Mouse (Mus musculus): ENCODE data around the gene Tec. TPM values are rescaled to one million over a fixed set of nuclear protein-coding genes. Genes with fewer than 3 reads are reported as not detected.

The Tec gene
- polyA plus RNA-seq, 1 experiment from 2014 or later, result 9.5 TPM

- Histone ChIP-seq H3K4me3 (ENCODE audit: low read depth, low read length) (no peak overlapping the region), H3K27ac (replicated peaks) (peak overlapping the region; percentile 61; the same call in 1 of the 2 replicates), H3K9ac (ENCODE audit: low read length) (no peak overlapping the region), H3K9me3 (ENCODE audit: control insufficient read depth, low read length) (no peaks in the 10 kb centered on the region), H3K27me3 (ENCODE audit: control insufficient read depth, insufficient read depth, low read length) (no peaks in the 10 kb centered on the region), H3K36me3 (ENCODE audit: control insufficient read depth, insufficient read depth, low read length) (no peaks in the 10 kb centered on the region), H3K4me1 (replicated peaks; ENCODE audit: control insufficient read depth, insufficient read depth) (0 out of 2 replicates have a peak, but pooled peaks cover 6% of the 10 kb centered on the region), H3K4me2 (replicated peaks; ENCODE audit: low read depth) (no peak overlapping the region)
- TF ChIP-seq CTCF (IDR thresholded peaks at IDR 0.05; ENCODE audit: low read depth) (no peak), EP300 (optimal IDR thresholded peaks at IDR 0.05) (peak; percentile 21)
- ATAC-seq (ENCODE audit: low FRiP score, low TSS enrichment) (no peak), DNase-seq (ENCODE audit: low spot score) (no peak)
- WGBS, result 74% methylated on average over 6 of the region's 6 CpGs
Measured at GRCm38 (mm10) chr5:72854141-72854990, 13.9 kb downstream of the Tec start.

DNA sequence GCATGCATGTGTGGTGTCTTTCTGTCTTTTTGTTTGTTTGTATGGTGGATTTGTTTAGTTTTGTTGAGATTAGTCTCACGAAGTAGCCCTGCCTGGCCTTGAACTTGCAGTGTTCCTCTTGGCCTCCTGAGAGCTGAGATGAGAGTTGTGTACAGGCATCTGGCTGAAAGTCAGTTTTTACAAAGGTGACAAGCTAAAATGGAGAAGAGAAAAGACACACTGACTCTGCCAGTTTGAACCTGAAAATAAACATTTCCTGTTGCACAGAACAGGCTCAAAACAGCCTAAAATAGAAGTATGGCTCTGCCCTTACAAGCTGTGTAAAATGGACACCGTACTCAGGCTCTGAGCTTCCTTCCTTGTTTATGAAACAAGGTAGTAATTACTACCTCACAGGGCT is 14.9 kb downstream of the Tec start:
- H3K4me3 ChIP-seq (ENCODE audit: low read depth, low read length), result no peak overlapping the region
- no peaks in the 10 kb centered on the region for H3K9me3 ChIP-seq (ENCODE audit: control insufficient read depth, low read length)
- 0 out of 2 replicates have a peak, but pooled peaks cover 6% of the 10 kb centered on the region for H3K4me1 ChIP-seq (replicated peaks; ENCODE audit: control insufficient read depth, insufficient read depth)
- no peak overlapping the region for H3K9ac ChIP-seq (ENCODE audit: low read length)
- no peak for DNase-seq (ENCODE audit: low spot score)
- no peaks in the 10 kb centered on the region for H3K27me3 ChIP-seq (ENCODE audit: control insufficient read depth, insufficient read depth, low read length)
- no peak for ATAC-seq (ENCODE audit: low FRiP score, low TSS enrichment)
- WGBS, result 57% methylated on average over 2 of the region's 2 CpGs
- no peak for TF ChIP-seq EP300 (optimal IDR thresholded peaks at IDR 0.05)
- TF ChIP-seq CTCF (IDR thresholded peaks at IDR 0.05; ENCODE audit: low read depth), result no peak
- no peaks in the 10 kb centered on the region for H3K36me3 ChIP-seq (ENCODE audit: control insufficient read depth, insufficient read depth, low read length)
- no peak overlapping the region for H3K4me2 ChIP-seq (replicated peaks; ENCODE audit: low read depth)
- no peak overlapping the region for H3K27ac ChIP-seq (replicated peaks)

DNA sequence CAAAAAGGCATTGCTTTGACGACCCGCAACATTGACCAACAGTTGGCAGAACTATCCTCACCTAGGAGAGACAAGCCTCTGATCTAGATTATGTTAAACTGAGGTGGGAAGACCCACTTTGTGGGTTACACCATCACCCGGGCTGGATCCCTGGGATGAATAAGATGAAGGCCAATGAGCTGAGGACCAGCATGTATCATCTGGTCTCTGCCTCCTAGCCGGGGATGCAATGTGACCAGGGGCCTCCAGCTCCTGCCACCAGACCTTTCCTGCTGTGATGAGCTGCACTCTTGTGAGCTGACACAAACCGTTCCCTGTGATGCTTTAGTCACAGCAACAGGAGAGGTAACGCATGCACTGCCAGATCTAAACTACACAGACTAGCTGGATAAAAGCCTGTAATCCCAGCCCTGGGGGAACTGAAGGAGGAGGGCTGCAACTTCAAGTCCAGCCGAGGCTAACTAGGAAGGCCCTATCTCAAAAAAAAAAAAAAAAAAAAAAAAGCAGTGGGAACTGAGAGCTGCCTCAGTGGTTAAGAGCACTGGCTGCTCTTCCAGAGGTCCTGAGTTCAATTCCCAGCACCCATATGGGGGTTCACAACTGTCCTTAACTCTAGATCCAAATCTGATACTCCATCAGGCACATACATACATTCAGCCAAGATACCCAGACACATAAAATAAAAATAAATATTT is 15.8 kb downstream of the Tec start:
- no peak for ATAC-seq (ENCODE audit: low FRiP score, low TSS enrichment)
- 80% methylated on average over 7 of the region's 7 CpGs for WGBS
- H3K36me3 ChIP-seq (ENCODE audit: control insufficient read depth, insufficient read depth, low read length), result no peaks in the 10 kb centered on the region
- TF ChIP-seq EP300 (optimal IDR thresholded peaks at IDR 0.05), result no peak
- no peak for TF ChIP-seq CTCF (IDR thresholded peaks at IDR 0.05; ENCODE audit: low read depth)
- H3K4me2 ChIP-seq (replicated peaks; ENCODE audit: low read depth), result no peak overlapping the region
- H3K9me3 ChIP-seq (ENCODE audit: control insufficient read depth, low read length), result no peaks in the 10 kb centered on the region
- no peak for DNase-seq (ENCODE audit: low spot score)
- H3K4me3 ChIP-seq (ENCODE audit: low read depth, low read length), result no peak overlapping the region
- 0 out of 2 replicates have a peak, but pooled peaks cover 6% of the 10 kb centered on the region for H3K4me1 ChIP-seq (replicated peaks; ENCODE audit: control insufficient read depth, insufficient read depth)
- no peak overlapping the region for H3K27ac ChIP-seq (replicated peaks)
- no peaks in the 10 kb centered on the region for H3K27me3 ChIP-seq (ENCODE audit: control insufficient read depth, insufficient read depth, low read length)
- no peak overlapping the region for H3K9ac ChIP-seq (ENCODE audit: low read length)

DNA sequence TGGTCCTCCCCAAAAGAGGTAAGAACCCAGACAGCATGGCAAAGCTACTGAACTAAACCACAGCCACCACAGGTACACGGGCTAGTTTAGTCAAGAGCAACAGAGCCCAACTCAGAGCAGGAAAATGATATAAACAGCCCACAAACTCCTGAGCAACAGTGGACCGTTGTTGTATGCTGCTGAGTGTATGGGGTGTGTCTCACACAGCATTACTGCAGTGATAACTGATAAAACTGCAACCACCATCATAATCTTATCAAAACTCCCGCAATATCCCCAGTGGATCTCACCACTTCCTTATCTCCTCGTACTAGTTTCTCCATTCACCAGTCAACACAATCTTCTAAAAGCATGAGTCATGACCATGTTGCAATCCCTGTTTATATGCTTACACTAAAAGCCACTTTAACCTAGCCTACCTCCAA is 16.6 kb downstream of the Tec start:
- no peak for TF ChIP-seq CTCF (IDR thresholded peaks at IDR 0.05; ENCODE audit: low read depth)
- TF ChIP-seq EP300 (optimal IDR thresholded peaks at IDR 0.05), result no peak
- Histone ChIP-seq H3K27me3 (ENCODE audit: control insufficient read depth, insufficient read depth, low read length) (no peaks in the 10 kb centered on the region), H3K9me3 (ENCODE audit: control insufficient read depth, low read length) (no peaks in the 10 kb centered on the region), H3K4me1 (replicated peaks; ENCODE audit: control insufficient read depth, insufficient read depth) (0 out of 2 replicates have a peak, but pooled peaks cover 6% of the 10 kb centered on the region), H3K27ac (replicated peaks) (no peak overlapping the region), H3K4me3 (ENCODE audit: low read depth, low read length) (no peak overlapping the region), H3K9ac (ENCODE audit: low read length) (no peak overlapping the region), H3K4me2 (replicated peaks; ENCODE audit: low read depth) (no peak overlapping the region), H3K36me3 (ENCODE audit: control insufficient read depth, insufficient read depth, low read length) (no peaks in the 10 kb centered on the region)
- ATAC-seq (ENCODE audit: low FRiP score, low TSS enrichment) (peak; percentile 16; the same call in 1 of the 2 replicates), DNase-seq (ENCODE audit: low spot score) (no peak)
- 53% methylated on average over 4 of the region's 4 CpGs for WGBS

DNA sequence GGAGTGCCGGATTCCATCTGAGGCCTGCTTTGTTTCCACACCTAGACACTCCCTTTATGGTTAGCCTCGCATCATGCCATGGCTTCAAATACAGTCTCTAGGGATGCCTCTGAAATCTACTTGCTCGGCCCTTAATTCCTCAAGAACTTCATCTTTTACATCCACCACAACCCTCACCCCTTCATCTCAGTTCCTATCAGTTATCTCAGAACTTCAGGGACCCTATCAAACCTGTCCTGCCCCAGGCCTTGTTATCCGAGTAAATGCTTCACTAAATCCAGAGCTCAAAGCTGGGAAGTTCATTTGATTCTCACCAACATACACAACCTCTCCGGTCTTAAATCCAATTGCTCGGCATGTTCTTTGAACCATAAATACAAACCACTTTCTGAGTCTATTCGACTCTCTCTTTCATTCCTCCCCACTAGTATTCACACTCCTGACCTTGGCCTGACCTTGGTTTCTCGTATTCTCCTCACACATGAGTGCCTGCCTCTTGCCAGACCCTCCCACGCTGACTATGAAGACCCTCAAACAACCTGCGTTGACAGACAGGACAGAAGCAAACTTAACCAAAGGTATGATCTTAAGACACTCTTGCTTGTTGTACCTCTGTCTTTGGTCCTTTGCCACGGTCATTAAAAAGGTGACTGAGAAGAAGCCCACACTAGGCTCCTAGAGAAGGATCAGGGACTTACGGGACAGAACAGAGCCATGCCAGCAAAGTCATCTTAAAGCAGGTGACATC is 17.2 kb downstream of the Tec start:
- H3K4me2 ChIP-seq (replicated peaks; ENCODE audit: low read depth), result no peak overlapping the region
- TF ChIP-seq CTCF (IDR thresholded peaks at IDR 0.05; ENCODE audit: low read depth) (no peak), EP300 (optimal IDR thresholded peaks at IDR 0.05) (no peak)
- no peak for DNase-seq (ENCODE audit: low spot score)
- H3K27me3 ChIP-seq (ENCODE audit: control insufficient read depth, insufficient read depth, low read length), result no peaks in the 10 kb centered on the region
- ATAC-seq (ENCODE audit: low FRiP score, low TSS enrichment), result no peak
- no peaks in the 10 kb centered on the region for H3K36me3 ChIP-seq (ENCODE audit: control insufficient read depth, insufficient read depth, low read length)
- H3K27ac ChIP-seq (replicated peaks), result no peak overlapping the region
- H3K4me1 ChIP-seq (replicated peaks; ENCODE audit: control insufficient read depth, insufficient read depth), result 0 out of 2 replicates have a peak, but pooled peaks cover 6% of the 10 kb centered on the region
- 84% methylated on average over 12 of the region's 12 CpGs for WGBS
- no peak overlapping the region for H3K9ac ChIP-seq (ENCODE audit: low read length)
- H3K9me3 ChIP-seq (ENCODE audit: control insufficient read depth, low read length), result no peaks in the 10 kb centered on the region
- no peak overlapping the region for H3K4me3 ChIP-seq (ENCODE audit: low read depth, low read length)

Data from stomach, postnatal 0 days (tissue).